Mouse (Mus musculus) cerebellum, adult 9-11 months (tissue): ENCODE results near the gene Nav1.

Source experiments
- DNase-seq: peaks from one replicate; pipeline ENCODE4 v3.0.0; 2022

Nav1 gene

GRCm38 (mm10) chr1:135615715-135616641, 8.9 kb upstream of the Nav1 start:
- peak; percentile 61 for DNase-seq

GRCm38 (mm10) chr1:135609621-135610020, 2.5 kb upstream of the Nav1 start:
- no peak for DNase-seq

GRCm38 (mm10) chr1:135606355-135607015, 610 bp downstream of the Nav1 start:
- peak; percentile 74 for DNase-seq

- DNase-seq, result no peak
Observed at GRCm38 (mm10) chr1:135605530-135605929, 1.6 kb downstream of the Nav1 start.

- peak; percentile 93 for DNase-seq
Observed at GRCm38 (mm10) chr1:135604361-135605052, 2.6 kb downstream of the Nav1 start.

GRCm38 (mm10) chr1:135603121-135603870, 3.8 kb downstream of the Nav1 start:
- no peak for DNase-seq

GRCm38 (mm10) chr1:135600023-135601005, 6.8 kb downstream of the Nav1 start:
- DNase-seq, result no peak

- no peak for DNase-seq
Observed at GRCm38 (mm10) chr1:135598251-135598879, 8.7 kb downstream of the Nav1 start.

- DNase-seq, result no peak
Observed at GRCm38 (mm10) chr1:135594279-135594903, 12.7 kb downstream of the Nav1 start.

GRCm38 (mm10) chr1:135593560-135594278, 13.4 kb downstream of the Nav1 start:
- DNase-seq, result no peak

- no peak for DNase-seq
Observed at GRCm38 (mm10) chr1:135590776-135591175, 16.3 kb downstream of the Nav1 start.

- no peak for DNase-seq
Observed at GRCm38 (mm10) chr1:135588973-135589372, 18.1 kb downstream of the Nav1 start.

- DNase-seq, result no peak
Observed at GRCm38 (mm10) chr1:135586903-135587302, 20.2 kb downstream of the Nav1 start.

GRCm38 (mm10) chr1:135585573-135585972, 21.5 kb downstream of the Nav1 start:
- no peak for DNase-seq

GRCm38 (mm10) chr1:135584587-135585541, 22.2 kb downstream of the Nav1 start:
- no peak for DNase-seq

- DNase-seq, result no peak
Observed at GRCm38 (mm10) chr1:135583678-135584515, 23.2 kb downstream of the Nav1 start.

- no peak for DNase-seq
Observed at GRCm38 (mm10) chr1:135583081-135583677, 23.9 kb downstream of the Nav1 start.
